Mouse (Mus musculus) granulocyte monocyte progenitor cell, adult 5-6 weeks (primary cell): Measurements from ENCODE around the gene Lsg1. TPM values are rescaled to one million over a fixed set of nuclear protein-coding genes. Genes with fewer than 3 reads are reported as not detected.

ENCODE experiments used
- ATAC-seq: replicated peaks from 2 replicates; pipeline ENCODE4 v1.8.0; 2016; ENCODE audit warnings: mild to moderate bottlenecking, moderate TSS enrichment, inconsistent platforms; ENCODE audit not compliant: poor library complexity, severe bottlenecking
- total RNA-seq, 2 experiments: library from RNA; stranded (forward) in 1 of 2; stranded (reverse) in 1 of 2; fragments of 200-712, 200-1000 nt in 1 of 2; fragments of >200 nt in 1 of 2; fragmentation: Nextera tagmentation in 1 of 2; gene quantifications; 2 replicates each; pipeline ENCODE4 v1.2.3; 2014 to 2017

Gene Lsg1
- total RNA-seq, 2 experiments from 2014 or later, result 48.8 to 59.3 TPM

- no peak for ATAC-seq
Measured at GRCm38 (mm10) chr16:30522253-30522940, 65.0 kb downstream of the Lsg1 start.

DNA sequence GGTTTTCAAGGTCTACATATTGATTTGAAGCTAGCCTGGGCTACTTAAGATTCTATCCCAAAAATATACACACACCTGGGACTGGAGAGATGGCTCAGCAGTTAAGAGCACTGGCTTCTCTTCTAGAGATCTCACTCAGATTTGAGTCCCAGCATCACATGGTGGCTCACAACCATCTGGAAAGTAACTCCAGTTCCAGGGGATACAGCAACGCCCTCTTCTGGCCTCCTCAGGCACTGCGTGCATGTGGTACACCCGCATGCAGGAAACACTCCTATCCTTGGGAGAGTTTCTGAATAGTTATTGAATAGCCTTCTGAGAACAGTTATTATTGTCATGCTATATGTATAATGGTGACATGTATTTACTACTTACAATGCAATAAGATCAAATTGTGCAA is 66.2 kb downstream of the Lsg1 start:
- no peak; the same call in 1 of the 2 replicates for ATAC-seq

DNA sequence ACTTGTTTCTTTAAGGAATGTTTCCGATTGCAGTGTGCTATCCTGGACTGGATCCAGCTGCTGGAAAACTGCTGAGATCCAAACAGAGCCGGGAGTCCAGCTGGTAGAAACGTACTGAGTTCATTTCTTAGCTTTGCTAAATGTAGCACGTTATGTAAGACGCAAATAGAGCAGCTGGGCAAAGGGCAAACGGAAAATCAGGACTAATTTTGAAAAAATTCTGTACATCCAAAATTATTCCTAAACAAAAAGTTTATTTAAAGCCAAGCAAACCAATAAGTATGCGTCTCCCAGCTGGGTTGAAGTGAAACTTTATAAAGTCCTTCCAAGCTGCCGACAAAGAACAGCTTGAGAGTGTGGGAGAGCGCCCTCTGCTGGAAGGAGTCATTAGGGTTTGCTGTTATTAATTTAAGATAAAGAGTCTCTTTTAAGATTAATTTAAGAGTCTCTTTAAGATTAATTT is 67.0 kb downstream of the Lsg1 start:
- peak; percentile 56; the same call in 1 of the 2 replicates for ATAC-seq

DNA sequence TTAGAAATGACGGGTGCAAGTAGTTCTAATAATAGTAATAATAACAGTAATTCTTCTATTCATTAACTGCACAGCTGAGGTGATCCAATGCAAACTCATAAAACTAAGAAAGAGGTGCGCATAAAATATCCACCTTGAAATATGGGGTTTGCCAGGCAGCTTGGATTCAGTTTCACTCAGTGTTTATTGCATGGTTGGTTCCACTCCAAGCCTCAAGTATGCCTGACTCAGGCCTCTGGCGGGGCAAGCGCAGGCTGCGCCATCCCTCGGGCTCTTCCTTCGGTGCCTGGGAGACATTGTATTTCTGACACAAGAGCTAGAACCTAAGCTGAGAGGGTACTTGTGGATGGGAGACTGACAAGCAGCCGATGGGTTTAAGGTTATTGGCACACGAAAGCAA is 68.8 kb downstream of the Lsg1 start:
- ATAC-seq, result no peak

DNA sequence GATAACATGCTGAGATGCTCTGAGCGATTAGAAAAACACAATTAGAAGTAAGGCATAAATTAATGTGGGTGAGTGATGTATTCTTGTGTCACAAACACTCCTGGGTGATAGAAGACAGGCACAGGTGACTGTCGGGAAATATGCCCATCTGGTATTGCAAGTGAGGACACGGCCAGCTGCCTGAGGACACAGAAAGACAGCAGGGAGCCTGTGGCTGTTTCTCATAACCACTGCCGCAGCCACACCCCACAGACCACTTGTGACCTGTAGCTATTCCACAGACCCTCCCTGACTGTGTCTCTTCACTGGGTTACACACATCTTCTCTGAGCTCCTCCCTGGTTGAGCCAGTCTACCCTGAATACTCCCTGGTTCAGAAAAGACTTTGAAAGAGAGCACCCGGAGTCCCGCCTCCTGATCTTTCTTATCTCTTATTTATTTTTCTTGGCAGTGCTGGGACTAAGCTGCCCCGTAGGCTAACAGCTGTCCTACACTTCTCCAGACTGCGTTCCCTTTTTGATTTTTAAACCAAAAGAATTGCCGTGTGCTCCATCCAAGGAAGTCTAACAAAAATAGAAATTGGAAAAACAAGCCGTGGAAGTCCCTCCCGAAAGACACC is 69.6 kb downstream of the Lsg1 start:
- ATAC-seq, result no peak

GRCm38 (mm10) chr16:30516993-30517392 is 70.4 kb downstream of the Lsg1 start:
- ATAC-seq, result no peak

GRCm38 (mm10) chr16:30515418-30515817 is 72.0 kb downstream of the Lsg1 start:
- ATAC-seq, result no peak

DNA sequence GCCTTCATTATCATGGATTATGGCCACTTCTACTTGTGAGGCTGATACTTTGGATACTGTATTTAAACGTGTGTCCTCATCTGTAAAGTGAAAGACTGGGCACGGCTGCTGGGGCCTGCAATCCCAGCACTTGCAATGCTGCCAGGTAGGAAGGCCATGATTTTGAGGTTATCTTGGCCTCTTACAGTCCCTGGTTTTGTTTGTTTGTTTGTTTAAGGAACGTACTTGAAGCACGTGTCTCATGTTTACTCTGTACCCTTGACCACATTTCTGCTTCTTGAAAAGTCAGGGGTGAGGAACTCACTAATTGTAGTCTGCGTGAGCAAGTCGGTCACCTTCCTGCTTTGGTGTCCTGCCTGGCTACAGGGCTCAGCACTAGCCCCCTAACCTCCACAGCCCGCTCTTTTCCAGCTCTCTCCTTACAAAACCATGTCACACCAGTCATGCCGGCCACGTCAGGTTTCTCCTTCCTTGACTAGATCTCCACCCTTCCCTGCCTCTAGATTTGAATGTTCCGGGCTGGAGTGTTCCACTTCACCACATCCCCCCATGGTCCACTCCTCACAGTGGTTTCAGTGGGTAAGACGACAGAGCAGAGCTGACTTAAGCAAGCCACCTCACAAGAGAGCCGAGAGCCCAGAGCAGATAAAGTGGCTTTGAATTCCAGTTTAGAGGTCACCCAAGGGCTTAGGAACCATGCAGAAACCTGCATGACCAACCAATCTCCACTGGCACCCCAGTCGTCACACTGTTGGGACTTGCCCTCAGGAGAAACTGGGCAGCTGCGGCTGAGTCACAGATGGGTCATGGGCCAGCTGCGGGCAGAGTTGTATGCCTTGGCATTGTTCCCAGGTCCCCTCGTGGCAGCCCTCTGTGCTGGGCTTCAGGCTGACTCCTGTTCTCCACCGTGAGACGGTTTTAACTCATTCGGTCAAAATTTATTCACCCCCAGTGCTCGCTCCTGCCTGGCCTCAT is 74.1 kb downstream of the Lsg1 start:
- ATAC-seq, result no peak

- ATAC-seq, result no peak
Measured at GRCm38 (mm10) chr16:30512375-30513049, 74.9 kb downstream of the Lsg1 start.

GRCm38 (mm10) chr16:30511563-30512340 is 75.6 kb downstream of the Lsg1 start:
- peak; percentile 40 for ATAC-seq

DNA sequence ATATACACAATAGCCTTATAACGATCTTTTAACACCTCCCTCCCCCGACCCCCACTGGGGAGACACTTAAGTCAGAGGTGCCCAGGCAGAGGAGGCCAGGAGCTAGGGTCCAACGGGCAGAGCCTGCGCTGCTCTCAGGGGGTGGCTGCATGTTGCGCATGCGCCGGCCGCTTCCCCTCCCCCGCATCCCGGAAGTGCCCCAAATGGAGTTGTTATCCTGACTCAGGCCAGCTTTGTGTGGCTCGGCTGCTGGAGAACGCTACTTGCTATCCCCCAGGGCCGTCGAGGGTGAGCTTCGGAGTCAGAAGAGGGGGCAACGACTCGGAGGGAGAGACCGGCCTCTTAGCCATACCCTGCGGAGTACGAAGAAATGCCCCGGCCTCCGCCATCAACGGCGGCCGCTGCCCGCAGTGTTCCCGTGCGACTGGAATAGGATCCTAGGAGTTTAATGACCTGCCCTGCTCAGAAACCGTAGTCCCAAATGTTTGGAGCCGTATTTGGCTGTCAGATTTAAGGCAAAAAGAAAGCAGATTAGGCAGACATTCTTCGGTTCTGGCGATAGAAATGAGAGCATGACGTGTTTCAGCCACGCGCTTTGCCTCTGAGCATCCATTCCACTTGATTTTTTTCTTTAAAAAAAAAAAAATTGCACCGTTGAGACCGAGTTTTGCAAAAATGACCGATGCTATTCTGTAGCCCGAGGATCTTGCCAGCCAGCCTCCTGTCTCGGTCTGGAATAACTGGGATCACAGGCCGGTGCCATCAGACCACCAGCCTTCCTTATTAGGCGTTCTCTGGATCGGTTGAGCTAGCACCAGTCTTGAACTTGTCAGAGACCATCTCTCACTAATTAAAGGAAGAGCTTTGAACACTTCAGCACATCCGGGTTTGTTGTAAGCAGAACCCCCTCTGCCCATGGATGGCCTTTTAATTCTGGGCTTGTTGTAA is 76.6 kb downstream of the Lsg1 start:
- peak; percentile 77 for ATAC-seq

Other genes starting within 250 kb of the Lsg1 start
- 87.1 and 94.5 TPM in 2 replicates for gene Atp13a3, start 181.6 kb downstream of the Lsg1 start, total RNA-seq (2014; fragmentation: Nextera tagmentation)
- 74.9 and 93.0 TPM in 2 replicates for gene Atp13a3, start 181.6 kb downstream of the Lsg1 start, total RNA-seq (2017)
- gene Tmem44, start 36.8 kb downstream of the Lsg1 start, total RNA-seq (2014; fragmentation: Nextera tagmentation), result 1.4 TPM in 1 of 2 replicates, not detected in the other
- gene Tmem44, start 36.8 kb downstream of the Lsg1 start, total RNA-seq (2017), result 0.21 and 0.30 TPM in 2 replicates
- 7.5 and 9.6 TPM in 2 replicates for gene Fam43a, start 12.1 kb upstream of the Lsg1 start, total RNA-seq (2014; fragmentation: Nextera tagmentation)
- 7.2 and 11.9 TPM in 2 replicates for gene Fam43a, start 12.1 kb upstream of the Lsg1 start, total RNA-seq (2017)